Mouse (Mus musculus): Measurements from ENCODE around the gene Syt1.

GRCm38 (mm10) chr10:108652831-108653230 lies 358.0 kb downstream of the Syt1 start:
- TF ChIP-seq EP300 (IDR thresholded peaks at IDR 0.05; ENCODE audit: insufficient read depth, low read depth, low read length) (no peak), POLR2A (IDR thresholded peaks at IDR 0.05; ENCODE audit: insufficient read depth, low read depth, low read length) (no peak), CTCF (IDR thresholded peaks at IDR 0.05) (no peak)
